Mouse (Mus musculus) forebrain, embryonic 16.5 days (tissue): Measurements from ENCODE around the gene Lhfpl3. TPM values are rescaled to one million over a fixed set of nuclear protein-coding genes. Genes with fewer than 3 reads are reported as not detected.
A peak's percentile ranks its signal among the peaks of the same experiment; 100 is the strongest.

Experiments
- ATAC-seq: fragments of 200-750 bp; cut with Nextera tagmentation; 2 replicates; pipeline ENCODE4 v1.8.0; 2017; ENCODE audit warnings: mild to moderate bottlenecking, moderate library complexity
- H3K27ac ChIP-seq: fragments of 300-500 bp; sonication (generic); 2 replicates; pipeline ENCODE4 v1.5.1; 2014; ENCODE audit warnings: low read length, control low read depth
- H3K27me3 ChIP-seq: fragments of 300-500 bp; sonication (generic); replicated peaks from 2 replicates; pipeline ENCODE4 v1.6.1; 2014; ENCODE audit warnings: low read length; ENCODE audit not compliant: control insufficient read depth, insufficient read depth
- H3K36me3 ChIP-seq: fragments of 300-500 bp; sonication (generic); 2 replicates; pipeline ENCODE4 v1.6.1; 2014; ENCODE audit not compliant: control insufficient read depth, insufficient read depth
- H3K4me1 ChIP-seq: fragments of 300-500 bp; sonication (generic); replicated peaks from 2 replicates; pipeline ENCODE4 v1.6.1; 2014; ENCODE audit warnings: low read length; ENCODE audit not compliant: control insufficient read depth, insufficient read depth
- H3K4me2 ChIP-seq: fragments of 300-500 bp; sonication (generic); 2 replicates; pipeline ENCODE4 v1.6.1; 2014; ENCODE audit warnings: mild to moderate bottlenecking, low read length, control low read depth
- H3K4me3 ChIP-seq: fragments of 300-500 bp; sonication (generic); replicated peaks from 2 replicates; pipeline ENCODE4 v1.5.1; 2014; ENCODE audit warnings: mild to moderate bottlenecking, low read length, control low read depth
- H3K9ac ChIP-seq: fragments of 300-500 bp; sonication (generic); replicated peaks from 2 replicates; pipeline ENCODE4 v1.6.1; 2014; ENCODE audit warnings: low read depth, low read length, control low read depth
- H3K9me3 ChIP-seq: fragments of 300-500 bp; sonication (generic); 2 replicates; pipeline ENCODE4 v1.6.1; 2016; ENCODE audit warnings: low read length; ENCODE audit not compliant: control insufficient read depth
- WGBS: fragments of 180-500 bp; shearing (Covaris S2); extraction: QIAGEN DNeasy Blood & Tissue Kit; methylation state at CpG from one replicate; pipeline ENCODE4 v1.1.7; 2014; 5-methylcytosine and 5-hydroxymethylcytosine counted together
- polyA plus RNA-seq: library from polyadenylated mRNA; unstranded; fragments of >200 nt; fragmentation: Nextera tagmentation; extraction: Ambion mirVana; gene quantifications from 2 replicates; pipeline ENCODE4 v1.2.1, GENCODE M21; 2015

Gene Lhfpl3
- polyA plus RNA-seq, 1 experiment from 2014 or later = 14.7 TPM

DNA sequence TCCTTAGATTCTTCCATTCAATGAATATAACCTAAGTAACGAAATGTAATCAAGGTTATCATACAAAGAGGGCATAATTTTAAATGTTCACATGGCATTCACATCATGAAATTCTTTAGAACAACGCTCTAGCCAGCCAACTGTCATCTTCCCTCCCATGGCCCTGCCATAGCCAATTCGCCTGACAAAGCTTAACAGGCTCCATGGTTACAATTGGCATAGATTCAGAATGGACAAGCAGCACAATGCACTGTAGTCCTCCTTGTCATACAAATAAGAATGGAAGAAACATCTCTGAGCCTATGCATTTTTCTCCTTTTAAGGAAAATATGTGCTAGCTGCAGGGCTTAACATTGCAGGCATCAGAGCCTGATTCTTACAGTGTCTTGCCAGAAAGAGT is 254.0 kb downstream of the Lhfpl3 start:
- Histone ChIP-seq H3K36me3 (no peaks in the 10 kb centered on the region), H3K9me3 (no peaks in the 10 kb centered on the region), H3K4me2 (no peak overlapping the region), H3K4me1 (peaks cover 12% of the 10 kb centered on the region; the same call in 1 of the 2 replicates), H3K27me3 (no peaks in the 10 kb centered on the region), H3K27ac (no peak overlapping the region), H3K4me3 (no peak overlapping the region), H3K9ac (no peak overlapping the region)
- 60% methylated on average over 3 of the region's 3 CpGs for WGBS
- ATAC-seq = no peak

DNA sequence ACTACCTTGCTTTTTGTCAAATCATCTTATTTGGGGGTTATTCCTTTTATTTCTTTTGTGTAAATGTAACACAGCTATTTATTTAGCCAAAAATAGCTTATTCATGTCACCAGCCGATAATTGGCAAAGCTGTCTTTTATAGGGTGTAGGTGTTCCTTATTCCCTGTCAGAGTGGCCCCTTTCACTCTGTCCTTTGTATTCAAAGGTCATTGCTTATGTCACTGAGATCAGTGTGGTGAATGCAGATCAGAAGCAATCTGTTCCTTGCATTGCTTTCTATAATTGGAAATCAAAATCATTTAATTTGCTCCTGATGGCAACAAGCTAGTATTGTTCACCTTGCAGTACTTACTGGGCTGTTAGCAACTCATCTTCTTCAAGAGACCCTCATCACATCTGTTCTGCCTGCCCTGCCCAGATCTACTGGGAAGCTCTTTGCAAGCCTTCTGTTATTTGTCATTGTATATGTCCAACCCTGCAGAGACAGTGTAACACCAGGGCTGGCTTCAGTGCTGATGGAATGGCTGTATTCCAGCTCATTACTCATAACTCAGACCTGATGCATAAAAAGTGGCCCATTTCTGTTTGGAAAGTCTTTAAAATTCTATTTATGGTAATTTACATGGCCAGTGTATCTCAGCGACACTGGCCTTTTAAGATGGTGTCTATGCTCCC is 257.4 kb downstream of the Lhfpl3 start:
- H3K4me2 ChIP-seq = no peak overlapping the region
- no peak overlapping the region for H3K9ac ChIP-seq
- 35% methylated on average over 2 of the region's 2 CpGs for WGBS
- no peaks in the 10 kb centered on the region for H3K9me3 ChIP-seq
- H3K36me3 ChIP-seq = no peaks in the 10 kb centered on the region
- peaks cover 12% of the 10 kb centered on the region; the same call in 1 of the 2 replicates for H3K4me1 ChIP-seq
- ATAC-seq = peak; percentile 88
- no peaks in the 10 kb centered on the region for H3K27me3 ChIP-seq
- H3K27ac ChIP-seq = no peak overlapping the region
- no peak overlapping the region for H3K4me3 ChIP-seq

DNA sequence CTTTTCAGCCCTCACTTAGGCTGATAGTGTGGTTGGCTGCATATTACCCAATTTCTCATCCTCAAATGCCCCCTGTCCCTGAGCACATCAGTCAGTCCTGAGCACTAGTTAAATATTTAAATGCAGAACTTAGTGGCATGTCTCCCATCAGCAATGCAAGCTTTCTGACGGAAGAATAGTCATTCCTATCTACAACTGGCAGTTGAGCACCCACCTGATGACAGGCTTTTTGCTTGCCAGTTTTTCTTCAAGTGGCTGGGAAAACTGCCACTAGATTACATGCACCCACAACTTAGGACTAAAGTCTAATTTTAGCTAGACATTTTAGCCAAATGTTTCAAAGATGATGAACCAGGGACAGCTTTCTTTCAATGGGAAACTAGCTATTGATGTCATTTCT is 260.3 kb downstream of the Lhfpl3 start:
- 60% methylated on average over 1 of the region's 1 CpGs for WGBS
- no peaks in the 10 kb centered on the region for H3K9me3 ChIP-seq
- H3K4me3 ChIP-seq = no peak overlapping the region
- no peak for ATAC-seq
- no peak overlapping the region for H3K9ac ChIP-seq
- H3K36me3 ChIP-seq = no peaks in the 10 kb centered on the region
- no peaks in the 10 kb centered on the region for H3K27me3 ChIP-seq
- H3K4me1 ChIP-seq = peaks cover 8% of the 10 kb centered on the region; the same call in 1 of the 2 replicates
- no peak overlapping the region for H3K4me2 ChIP-seq
- no peak overlapping the region for H3K27ac ChIP-seq

DNA sequence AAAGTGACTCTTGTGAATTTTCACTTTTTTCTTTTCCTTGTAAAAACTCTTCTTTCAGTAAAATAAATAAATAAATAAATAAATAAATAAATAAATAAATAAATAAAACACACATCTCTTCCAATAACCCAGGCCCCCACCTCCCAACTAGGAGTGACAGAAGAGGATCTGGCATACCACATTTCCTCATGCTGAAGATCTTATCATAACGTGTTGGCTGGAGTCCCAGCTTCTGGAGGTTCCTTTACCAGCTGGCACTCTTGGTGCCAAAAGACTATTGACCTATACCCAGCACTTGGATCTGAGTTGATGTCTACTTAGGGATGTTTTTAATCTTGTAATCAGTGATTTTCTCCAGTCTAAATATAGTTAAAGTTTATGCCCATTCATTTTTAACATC is 264.6 kb downstream of the Lhfpl3 start:
- Histone ChIP-seq H3K27me3 (no peaks in the 10 kb centered on the region), H3K27ac (no peak overlapping the region), H3K4me3 (no peak overlapping the region), H3K9me3 (no peaks in the 10 kb centered on the region), H3K36me3 (no peaks in the 10 kb centered on the region), H3K4me1 (no peaks in the 10 kb centered on the region), H3K9ac (no peak overlapping the region), H3K4me2 (no peak overlapping the region)
- no peak for ATAC-seq
- 75% methylated on average over 1 of the region's 1 CpGs for WGBS

DNA sequence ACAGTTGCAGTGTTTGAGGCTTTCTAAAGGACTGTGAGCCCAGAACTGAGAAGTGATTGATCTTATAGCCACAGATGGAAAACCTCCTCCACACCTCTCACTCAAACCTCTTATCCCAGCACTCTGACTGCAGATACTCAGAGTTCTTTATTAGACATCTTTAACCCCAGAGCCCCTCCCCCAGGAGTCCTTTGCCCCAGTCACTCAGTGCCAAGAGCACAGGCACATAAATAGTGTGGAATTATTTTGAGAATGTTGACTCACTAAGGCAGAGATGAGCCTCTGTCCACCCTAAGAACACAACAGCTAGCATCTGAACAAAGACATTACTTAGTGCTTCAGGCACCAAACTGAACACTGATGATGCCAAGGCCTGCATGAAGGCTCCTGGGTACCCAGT is 268.1 kb downstream of the Lhfpl3 start:
- H3K27ac ChIP-seq = no peak overlapping the region
- ATAC-seq = no peak

DNA sequence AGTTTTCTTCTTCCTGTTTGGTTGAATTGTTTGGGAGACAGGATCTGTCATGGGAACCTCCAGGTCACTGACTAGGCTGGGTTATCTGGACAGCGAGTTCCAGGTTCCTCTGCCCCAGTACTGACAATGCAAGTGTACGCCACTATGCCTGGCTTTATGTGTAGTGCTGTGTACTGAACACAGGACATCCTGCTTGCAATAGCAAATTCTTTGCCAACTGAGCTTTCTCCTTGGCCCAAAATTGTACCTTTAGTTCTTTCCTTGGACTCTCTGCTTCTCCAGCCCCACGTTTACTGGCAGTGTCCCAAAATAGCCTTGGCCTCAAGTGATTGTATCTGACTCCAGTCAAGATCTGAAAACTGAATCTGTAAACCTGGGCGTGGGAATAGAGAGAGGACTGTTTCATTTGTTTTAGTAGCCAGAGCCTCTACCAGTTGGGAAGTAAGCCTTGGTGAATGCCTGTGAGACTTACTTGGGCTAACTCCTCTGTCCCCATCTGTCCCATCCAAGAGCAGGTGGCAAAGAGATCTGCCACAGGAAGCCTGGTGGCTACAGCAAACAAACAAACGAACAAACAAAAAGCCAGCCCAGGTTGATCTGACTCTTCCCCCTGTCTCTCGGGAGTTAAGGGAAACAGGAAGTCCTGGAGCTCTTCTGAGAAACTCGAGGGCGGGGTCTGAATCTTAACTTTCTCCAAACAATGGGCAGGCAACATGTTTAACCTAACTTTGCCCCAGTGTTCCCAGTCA is 269.9 kb downstream of the Lhfpl3 start:
- H3K36me3 ChIP-seq = no peaks in the 10 kb centered on the region
- H3K27ac ChIP-seq = no peak overlapping the region
- H3K9me3 ChIP-seq = no peaks in the 10 kb centered on the region
- H3K4me3 ChIP-seq = no peak overlapping the region
- 79% methylated on average over 8 of the region's 8 CpGs for WGBS
- no peak overlapping the region for H3K4me2 ChIP-seq
- ATAC-seq = no peak
- no peaks in the 10 kb centered on the region for H3K4me1 ChIP-seq
- H3K9ac ChIP-seq = no peak overlapping the region
- H3K27me3 ChIP-seq = no peaks in the 10 kb centered on the region

More for the DNA sequence above, 268.1 kb downstream of the Lhfpl3 start:
- Histone ChIP-seq H3K36me3 (no peaks in the 10 kb centered on the region), H3K9me3 (no peaks in the 10 kb centered on the region), H3K4me3 (no peak overlapping the region), H3K4me2 (no peak overlapping the region), H3K4me1 (no peaks in the 10 kb centered on the region), H3K27me3 (no peaks in the 10 kb centered on the region), H3K9ac (no peak overlapping the region)

GRCm38 (mm10) chr5:23034944-23035726 is 289.3 kb downstream of the Lhfpl3 start:
- H3K4me1 ChIP-seq = peaks cover 9% of the 10 kb centered on the region
- no peak overlapping the region for H3K4me2 ChIP-seq
- H3K9ac ChIP-seq = no peak overlapping the region
- WGBS = 50% methylated on average over 6 of the region's 6 CpGs
- H3K9me3 ChIP-seq = no peaks in the 10 kb centered on the region
- H3K36me3 ChIP-seq = no peaks in the 10 kb centered on the region
- H3K4me3 ChIP-seq = no peak overlapping the region
- no peaks in the 10 kb centered on the region for H3K27me3 ChIP-seq
- ATAC-seq = peak; percentile 90
- H3K27ac ChIP-seq = no peak overlapping the region

GRCm38 (mm10) chr5:23035727-23036029 is 289.8 kb downstream of the Lhfpl3 start:
- 18% methylated on average over 5 of the region's 5 CpGs for WGBS

DNA sequence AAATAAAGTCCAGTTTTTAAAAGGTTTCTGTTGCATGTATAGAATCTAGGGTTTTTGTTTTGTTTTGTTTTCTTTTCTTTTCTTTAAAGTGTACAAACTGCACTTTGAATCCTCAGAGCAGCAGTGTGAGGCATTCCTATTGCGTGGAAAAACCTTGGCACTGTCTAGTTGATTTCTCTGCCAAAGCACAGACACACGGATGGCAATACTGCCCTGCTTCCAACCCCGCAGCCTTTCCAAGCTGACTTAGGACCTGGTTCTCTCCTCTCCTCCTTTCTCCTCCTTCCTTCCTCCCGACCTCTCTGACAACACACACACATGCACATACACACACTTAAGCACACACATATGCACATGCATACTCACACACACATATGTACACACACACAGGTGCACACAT is 294.6 kb downstream of the Lhfpl3 start:
- ATAC-seq = no peak
- no peak overlapping the region for H3K27ac ChIP-seq
- H3K36me3 ChIP-seq = no peaks in the 10 kb centered on the region

More at GRCm38 (mm10) chr5:23035727-23036029, 289.8 kb downstream of the Lhfpl3 start:
- Histone ChIP-seq H3K9me3 (no peaks in the 10 kb centered on the region), H3K4me3 (no peak overlapping the region), H3K36me3 (no peaks in the 10 kb centered on the region), H3K27ac (no peak overlapping the region), H3K4me2 (no peak overlapping the region), H3K4me1 (peaks cover 9% of the 10 kb centered on the region), H3K27me3 (no peaks in the 10 kb centered on the region), H3K9ac (no peak overlapping the region)
- ATAC-seq = peak; percentile 71

More for the DNA sequence above, 294.6 kb downstream of the Lhfpl3 start:
- 36% methylated on average over 4 of the region's 4 CpGs for WGBS
- H3K9me3 ChIP-seq = no peaks in the 10 kb centered on the region
- H3K4me3 ChIP-seq = no peak overlapping the region
- no peak overlapping the region for H3K4me2 ChIP-seq
- H3K4me1 ChIP-seq = peaks cover 4% of the 10 kb centered on the region
- H3K27me3 ChIP-seq = no peaks in the 10 kb centered on the region
- no peak overlapping the region for H3K9ac ChIP-seq
